Mouse (Mus musculus) forebrain, embryonic 16.5 days (tissue): Measurements from ENCODE around the gene Dus3l. TPM values are rescaled to one million over a fixed set of nuclear protein-coding genes. Genes with fewer than 3 reads are reported as not detected.

Experiments
- ATAC-seq: fragments of 200-750 bp; cut with Nextera tagmentation; 2 replicates; pipeline ENCODE4 v1.8.0; 2017; ENCODE audit warnings: mild to moderate bottlenecking, moderate library complexity
- H3K27ac ChIP-seq: fragments of 300-500 bp; sonication (generic); 2 replicates; pipeline ENCODE4 v1.5.1; 2014; ENCODE audit warnings: low read length, control low read depth
- H3K27me3 ChIP-seq: fragments of 300-500 bp; sonication (generic); replicated peaks from 2 replicates; pipeline ENCODE4 v1.6.1; 2014; ENCODE audit warnings: low read length; ENCODE audit not compliant: control insufficient read depth, insufficient read depth
- H3K36me3 ChIP-seq: fragments of 300-500 bp; sonication (generic); 2 replicates; pipeline ENCODE4 v1.6.1; 2014; ENCODE audit not compliant: control insufficient read depth, insufficient read depth
- H3K4me1 ChIP-seq: fragments of 300-500 bp; sonication (generic); replicated peaks from 2 replicates; pipeline ENCODE4 v1.6.1; 2014; ENCODE audit warnings: low read length; ENCODE audit not compliant: control insufficient read depth, insufficient read depth
- H3K4me2 ChIP-seq: fragments of 300-500 bp; sonication (generic); 2 replicates; pipeline ENCODE4 v1.6.1; 2014; ENCODE audit warnings: mild to moderate bottlenecking, low read length, control low read depth
- H3K4me3 ChIP-seq: fragments of 300-500 bp; sonication (generic); replicated peaks from 2 replicates; pipeline ENCODE4 v1.5.1; 2014; ENCODE audit warnings: mild to moderate bottlenecking, low read length, control low read depth
- H3K9ac ChIP-seq: fragments of 300-500 bp; sonication (generic); replicated peaks from 2 replicates; pipeline ENCODE4 v1.6.1; 2014; ENCODE audit warnings: low read depth, low read length, control low read depth
- H3K9me3 ChIP-seq: fragments of 300-500 bp; sonication (generic); 2 replicates; pipeline ENCODE4 v1.6.1; 2016; ENCODE audit warnings: low read length; ENCODE audit not compliant: control insufficient read depth
- WGBS: fragments of 180-500 bp; shearing (Covaris S2); extraction: QIAGEN DNeasy Blood & Tissue Kit; methylation state at CpG from one replicate; pipeline ENCODE4 v1.1.7; 2014; 5-methylcytosine and 5-hydroxymethylcytosine counted together
- polyA plus RNA-seq: library from polyadenylated mRNA; unstranded; fragments of >200 nt; fragmentation: Nextera tagmentation; extraction: Ambion mirVana; gene quantifications from 2 replicates; pipeline ENCODE4 v1.2.1, GENCODE M21; 2015

Dus3l gene
- polyA plus RNA-seq, 1 experiment from 2014 or later = 90.4 TPM

DNA sequence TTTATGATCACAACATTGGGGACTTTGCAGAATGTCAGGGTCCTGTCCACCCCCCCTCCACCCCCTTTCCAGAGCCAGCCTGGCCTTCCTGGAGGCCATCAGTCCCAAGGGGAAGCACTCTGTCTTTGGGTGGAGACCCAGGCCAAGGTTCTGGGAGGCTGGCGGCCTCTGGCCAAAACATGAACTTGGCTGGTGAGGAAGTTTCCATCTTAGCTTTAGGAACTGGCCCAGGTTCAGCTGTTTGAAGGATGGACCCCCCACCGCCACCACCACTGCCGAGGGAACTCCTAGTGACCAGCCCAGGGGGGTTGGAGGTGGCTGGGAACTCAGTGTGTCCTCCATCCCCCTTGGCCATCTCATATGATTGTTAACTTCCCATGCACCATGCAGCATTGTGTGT, 3.5 kb upstream of the Dus3l start:
- no peaks in the 10 kb centered on the region for H3K9me3 ChIP-seq
- H3K4me3 ChIP-seq = no peak overlapping the region
- no peak overlapping the region for H3K4me2 ChIP-seq
- 73% methylated on average over 3 of the region's 3 CpGs for WGBS
- ATAC-seq = no peak
- H3K4me1 ChIP-seq = peaks cover 38% of the 10 kb centered on the region
- H3K27ac ChIP-seq = no peak overlapping the region
- H3K36me3 ChIP-seq = no peaks in the 10 kb centered on the region
- no peak overlapping the region for H3K9ac ChIP-seq
- H3K27me3 ChIP-seq = peaks cover 24% of the 10 kb centered on the region

DNA sequence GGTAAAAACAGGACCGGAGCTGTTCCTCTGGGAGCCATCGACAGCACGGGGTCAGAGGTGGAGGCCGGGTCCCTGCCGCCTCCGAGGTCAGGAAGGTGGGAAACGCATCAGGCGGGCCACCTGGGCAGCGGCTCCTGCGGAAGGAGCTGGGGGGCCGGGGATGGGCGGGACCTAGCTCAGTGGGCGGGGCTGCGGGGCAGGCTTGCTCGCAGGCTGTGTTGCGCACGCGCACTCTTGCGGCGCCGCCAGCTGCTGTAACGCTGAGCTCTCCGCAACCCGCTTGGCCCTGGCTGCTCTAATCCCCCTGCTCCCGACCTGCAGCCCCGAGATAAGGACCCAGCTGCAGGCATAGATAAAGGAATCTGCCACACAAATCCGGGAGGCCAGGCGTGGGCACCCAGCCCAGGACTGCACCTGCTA, 2.6 kb upstream of the Dus3l start:
- Histone ChIP-seq H3K27ac (peak overlapping the region; percentile 97), H3K9ac (peak overlapping the region; percentile 79), H3K4me3 (peak overlapping the region; percentile 65), H3K27me3 (peaks cover 15% of the 10 kb centered on the region), H3K4me1 (peaks cover 34% of the 10 kb centered on the region), H3K36me3 (no peaks in the 10 kb centered on the region), H3K9me3 (no peaks in the 10 kb centered on the region), H3K4me2 (peak overlapping the region; percentile 82)
- peak; percentile 30 for ATAC-seq
- 2% methylated on average over 17 of the region's 28 CpGs for WGBS

DNA sequence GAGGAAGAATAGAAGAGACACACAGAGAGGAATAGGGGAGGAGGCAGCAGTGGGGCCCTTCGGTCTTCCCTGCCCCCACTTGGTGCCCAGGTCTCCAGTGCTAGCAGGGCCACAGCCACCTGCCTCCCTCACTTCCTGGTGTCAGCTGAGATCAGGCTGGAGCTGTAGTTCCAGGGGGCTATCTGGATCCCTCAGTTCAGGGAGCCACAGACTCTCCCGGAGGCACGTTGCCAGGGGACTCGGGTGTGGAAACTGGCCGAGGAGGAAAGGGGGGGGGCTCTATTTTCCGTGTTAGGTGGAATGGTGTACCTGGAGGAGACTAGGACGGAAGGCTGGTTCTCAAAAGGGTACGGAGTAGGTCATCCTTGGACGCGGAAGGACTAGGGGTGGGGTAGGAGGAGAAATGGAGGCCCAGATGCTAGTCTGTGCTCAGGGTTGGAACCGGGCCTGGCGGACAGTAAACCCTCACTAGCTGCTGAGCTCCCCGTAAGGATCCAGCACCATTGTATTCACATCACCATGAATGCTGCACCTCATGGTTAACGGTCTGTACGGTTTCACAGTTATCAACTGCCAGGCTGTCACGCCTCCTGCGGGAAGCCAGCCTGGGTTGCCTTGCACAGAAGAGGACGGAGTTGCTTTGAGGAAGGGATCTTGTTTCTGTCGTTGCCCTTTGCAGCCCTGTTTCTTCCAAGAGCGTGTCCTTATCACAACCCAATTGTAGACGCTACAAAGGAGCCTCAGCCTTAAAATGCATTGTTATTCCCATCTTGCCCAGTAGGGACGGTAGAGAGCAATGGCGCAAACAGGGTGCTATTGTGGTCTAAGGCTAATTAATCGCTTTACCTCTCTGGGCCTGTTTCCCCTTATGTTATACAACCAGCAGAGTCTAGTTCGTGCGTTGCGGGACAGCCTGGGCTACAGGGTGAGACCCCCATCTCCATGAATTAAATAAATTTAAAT, 1.5 kb upstream of the Dus3l start:
- H3K9me3 ChIP-seq = no peaks in the 10 kb centered on the region
- no peak for ATAC-seq
- H3K4me1 ChIP-seq = peaks cover 26% of the 10 kb centered on the region
- 51% methylated on average over 27 of the region's 27 CpGs for WGBS
- H3K4me2 ChIP-seq = peak overlapping the region; percentile 82
- peaks cover 8% of the 10 kb centered on the region for H3K36me3 ChIP-seq
- H3K9ac ChIP-seq = peak overlapping the region; percentile 79; the same call in 1 of the 2 replicates
- no peak overlapping the region for H3K4me3 ChIP-seq
- peak overlapping the region; percentile 97 for H3K27ac ChIP-seq
- H3K27me3 ChIP-seq = peaks cover 5% of the 10 kb centered on the region

DNA sequence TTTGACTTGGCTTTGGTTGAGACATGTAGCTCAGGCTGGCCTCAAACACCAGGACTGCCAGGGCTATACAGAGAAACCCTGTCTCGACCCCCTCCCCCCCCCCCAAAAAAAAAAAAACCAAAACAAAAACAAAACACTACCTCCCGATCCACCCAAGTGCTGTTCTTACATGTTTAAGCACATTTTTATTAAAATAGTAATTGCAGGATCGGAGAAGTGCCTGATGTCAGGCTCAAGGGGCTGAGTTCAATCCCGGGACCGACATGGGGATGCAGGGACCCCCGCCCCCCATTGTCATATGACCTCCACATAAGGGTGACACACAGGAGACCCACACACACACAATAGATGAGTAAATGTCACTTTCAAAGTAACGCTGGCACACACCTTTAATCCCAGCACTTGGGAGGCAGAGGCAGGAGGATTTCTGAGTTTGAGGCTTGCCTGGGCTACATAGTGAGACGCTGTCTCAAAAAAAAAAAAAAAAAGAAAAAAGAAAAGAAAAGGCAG, 761 bp upstream of the Dus3l start:
- peak overlapping the region; percentile 76 for H3K4me3 ChIP-seq
- 75% methylated on average over 8 of the region's 8 CpGs for WGBS
- H3K4me2 ChIP-seq = peak overlapping the region; percentile 56
- 0 out of 2 replicates have a peak, but pooled peaks cover 3% of the 10 kb centered on the region for H3K27me3 ChIP-seq
- no peak overlapping the region for H3K27ac ChIP-seq
- H3K36me3 ChIP-seq = peaks cover 12% of the 10 kb centered on the region
- no peak overlapping the region for H3K9ac ChIP-seq
- H3K4me1 ChIP-seq = peaks cover 26% of the 10 kb centered on the region
- H3K9me3 ChIP-seq = no peaks in the 10 kb centered on the region
- ATAC-seq = no peak

DNA sequence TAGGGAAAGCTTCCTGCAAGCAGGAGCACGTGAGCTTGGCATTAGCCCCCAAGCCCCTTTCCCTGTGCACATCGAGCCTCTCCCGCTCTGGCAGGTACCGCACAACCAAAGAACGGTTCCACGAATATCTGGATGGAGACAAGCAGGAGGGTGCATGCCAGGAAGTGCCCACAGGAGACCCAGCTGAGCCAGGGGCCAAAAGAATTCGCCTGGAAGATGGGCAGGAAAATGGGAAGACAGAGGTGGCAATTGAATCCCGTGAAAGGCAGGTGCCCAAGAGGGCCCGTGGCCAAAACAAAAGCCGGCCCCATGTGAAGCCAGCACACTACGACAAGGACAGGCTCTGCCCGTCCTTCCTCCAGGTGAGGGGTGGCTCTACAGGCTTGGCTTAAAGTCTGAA, 874 bp downstream of the Dus3l start:
- Histone ChIP-seq H3K27ac (peak overlapping the region; percentile 96), H3K36me3 (peaks cover 19% of the 10 kb centered on the region), H3K27me3 (no peaks in the 10 kb centered on the region), H3K4me3 (peak overlapping the region; percentile 76), H3K9ac (peak overlapping the region; percentile 87), H3K9me3 (no peaks in the 10 kb centered on the region), H3K4me1 (peaks cover 26% of the 10 kb centered on the region), H3K4me2 (peak overlapping the region; percentile 82)
- WGBS = 53% methylated on average over 12 of the region's 12 CpGs
- peak; percentile 3 for ATAC-seq

DNA sequence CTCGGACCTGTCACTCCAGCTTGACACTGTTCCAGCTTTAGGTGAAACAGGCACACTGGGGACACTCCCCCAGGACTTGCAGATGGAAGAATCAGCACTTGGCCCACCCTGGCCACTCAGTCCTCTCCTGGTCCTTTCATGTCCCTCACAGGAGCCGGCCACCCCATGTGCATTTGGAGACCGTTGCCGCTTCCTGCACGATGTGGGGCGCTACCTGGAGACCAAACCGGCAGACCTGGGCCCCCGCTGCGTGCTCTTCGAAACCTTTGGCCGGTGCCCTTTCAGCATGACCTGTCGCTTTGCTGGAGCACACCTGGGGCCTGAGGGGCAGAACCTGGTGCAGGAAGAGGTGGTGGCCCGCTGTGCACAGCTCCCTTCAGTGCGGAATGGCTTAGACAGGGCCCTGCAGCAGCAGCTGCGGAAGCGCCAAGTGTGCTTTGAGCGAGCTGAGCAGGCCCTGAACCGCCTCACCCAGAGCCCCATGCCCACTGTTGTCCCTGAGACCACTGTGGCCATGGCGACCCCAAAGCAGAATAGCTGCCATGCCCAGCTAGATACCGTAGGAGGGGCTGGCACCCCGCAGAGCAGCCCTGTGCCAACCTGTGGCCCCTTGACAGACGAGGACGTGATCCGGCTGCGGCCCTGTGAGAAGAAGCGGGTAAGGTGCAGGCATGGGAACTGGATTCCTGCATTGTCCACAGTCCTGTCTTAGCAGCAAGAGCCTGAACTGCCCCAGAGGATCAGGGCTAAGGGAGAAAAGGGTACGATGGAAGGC, 2.3 kb downstream of the Dus3l start:
- Histone ChIP-seq H3K27me3 (no peaks in the 10 kb centered on the region), H3K4me1 (peaks cover 23% of the 10 kb centered on the region), H3K4me3 (no peak overlapping the region), H3K4me2 (no peak overlapping the region), H3K36me3 (peaks cover 21% of the 10 kb centered on the region), H3K9me3 (no peaks in the 10 kb centered on the region), H3K9ac (no peak overlapping the region), H3K27ac (no peak overlapping the region)
- WGBS = 94% methylated on average over 27 of the region's 27 CpGs
- no peak for ATAC-seq

DNA sequence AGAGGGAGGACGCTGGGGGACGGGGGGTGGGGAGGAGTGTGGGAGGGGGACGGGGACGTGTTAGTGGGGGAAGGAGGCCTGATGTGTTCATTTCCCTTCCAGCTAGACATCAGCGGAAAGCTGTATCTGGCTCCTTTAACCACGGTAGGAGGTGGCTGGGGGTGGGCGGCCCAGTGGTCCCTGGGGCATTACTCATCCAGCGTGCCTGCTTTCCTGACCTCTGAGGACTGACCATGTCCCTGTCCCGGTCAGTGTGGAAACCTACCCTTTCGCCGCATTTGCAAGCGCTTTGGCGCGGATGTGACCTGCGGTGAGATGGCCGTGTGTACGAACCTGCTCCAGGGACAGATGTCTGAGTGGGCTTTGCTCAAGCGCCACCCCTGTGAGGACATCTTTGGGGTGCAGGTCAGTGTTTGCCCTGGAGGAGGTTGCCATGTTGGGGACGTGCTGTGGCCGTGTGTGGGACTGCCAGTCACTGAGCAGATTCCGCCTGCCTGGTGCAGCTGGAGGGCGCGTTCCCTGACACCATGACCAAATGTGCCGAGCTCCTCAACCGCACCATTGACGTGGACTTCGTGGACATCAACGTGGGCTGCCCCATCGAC, 3.1 kb downstream of the Dus3l start:
- H3K27ac ChIP-seq = no peak overlapping the region
- no peak for ATAC-seq
- H3K27me3 ChIP-seq = no peaks in the 10 kb centered on the region
- no peak overlapping the region for H3K9ac ChIP-seq
- H3K36me3 ChIP-seq = peaks cover 21% of the 10 kb centered on the region
- peaks cover 17% of the 10 kb centered on the region for H3K4me1 ChIP-seq
- no peak overlapping the region for H3K4me3 ChIP-seq
- WGBS = 97% methylated on average over 29 of the region's 29 CpGs
- no peak overlapping the region for H3K4me2 ChIP-seq
- H3K9me3 ChIP-seq = no peaks in the 10 kb centered on the region

DNA sequence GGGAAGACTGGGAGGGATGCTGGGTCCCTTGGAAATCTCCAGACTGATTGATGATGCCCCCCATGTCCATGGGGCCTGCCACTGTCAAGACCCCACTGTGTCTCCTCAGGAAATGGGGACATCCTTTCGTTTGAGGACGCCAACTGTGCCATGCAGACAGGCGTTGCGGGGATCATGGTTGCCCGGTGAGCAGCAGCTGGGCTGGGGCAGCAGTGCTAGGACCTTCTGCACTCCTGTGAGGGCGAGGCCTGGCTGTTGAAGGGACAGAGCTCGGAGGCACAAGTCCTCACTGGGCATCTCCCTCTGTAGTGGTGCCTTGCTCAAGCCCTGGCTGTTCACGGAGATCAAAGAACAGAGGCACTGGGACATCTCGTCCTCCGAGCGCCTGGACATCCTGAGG, 4.4 kb downstream of the Dus3l start:
- Histone ChIP-seq H3K27me3 (no peaks in the 10 kb centered on the region), H3K9ac (no peak overlapping the region), H3K27ac (no peak overlapping the region), H3K4me3 (no peak overlapping the region), H3K4me1 (peaks cover 10% of the 10 kb centered on the region), H3K36me3 (peaks cover 21% of the 10 kb centered on the region), H3K4me2 (no peak overlapping the region), H3K9me3 (no peaks in the 10 kb centered on the region)
- no peak for ATAC-seq
- WGBS = 94% methylated on average over 11 of the region's 11 CpGs

DNA sequence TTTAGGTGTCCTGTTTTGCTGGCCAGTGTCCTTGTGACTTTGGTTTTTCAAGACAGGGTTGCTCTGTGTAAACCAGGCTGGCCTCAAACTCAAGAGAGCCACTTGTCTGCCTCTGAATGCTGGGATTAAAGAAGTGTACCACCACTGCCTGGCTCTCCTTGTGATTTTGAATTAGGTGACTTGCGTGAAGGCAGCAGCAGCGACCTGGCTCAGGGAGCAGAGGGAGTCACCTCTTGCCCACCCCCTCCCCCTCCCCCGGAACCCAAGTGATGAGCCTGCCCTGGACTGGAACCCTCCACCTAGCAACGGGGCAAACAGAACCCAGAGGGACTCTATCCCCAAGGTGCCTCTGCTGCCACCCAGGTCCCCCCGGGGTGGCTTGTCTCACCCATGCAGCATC, 5.4 kb downstream of the Dus3l start, which contains the start of gene Prr22:
TSS of gene Prr22 (plus strand) at position 301 of the 400 bp plus-strand sequence.
- Histone ChIP-seq H3K9ac (no peak within 1 kb of the TSS), H3K4me1 (peaks cover 6% of the 10 kb centered on the region), H3K27me3 (no peaks in the 10 kb centered on the region), H3K27ac (no peak within 1 kb of the TSS), H3K4me2 (no peak within 1 kb of the TSS), H3K36me3 (peaks cover 21% of the 10 kb centered on the region), H3K4me3 (no peak within 1 kb of the TSS), H3K9me3 (no peaks in the 10 kb centered on the region)
- 79% methylated on average over 5 of the region's 5 CpGs for WGBS
- ATAC-seq = no peak
